Mouse (Mus musculus): ENCODE data around the gene Rasa4. TPM values are rescaled to one million over a fixed set of nuclear protein-coding genes. Genes with fewer than 3 reads are reported as not detected.
"Not testable (repeated sequence)": the region's sequence is repeated elsewhere in the genome, so short reads cannot be mapped to it uniquely, and the experiment has no call there.

The Rasa4 gene
- total and polyA plus RNA-seq, 2 experiments from 2014 or later, result 19.2 to 27.0 TPM

DNA sequence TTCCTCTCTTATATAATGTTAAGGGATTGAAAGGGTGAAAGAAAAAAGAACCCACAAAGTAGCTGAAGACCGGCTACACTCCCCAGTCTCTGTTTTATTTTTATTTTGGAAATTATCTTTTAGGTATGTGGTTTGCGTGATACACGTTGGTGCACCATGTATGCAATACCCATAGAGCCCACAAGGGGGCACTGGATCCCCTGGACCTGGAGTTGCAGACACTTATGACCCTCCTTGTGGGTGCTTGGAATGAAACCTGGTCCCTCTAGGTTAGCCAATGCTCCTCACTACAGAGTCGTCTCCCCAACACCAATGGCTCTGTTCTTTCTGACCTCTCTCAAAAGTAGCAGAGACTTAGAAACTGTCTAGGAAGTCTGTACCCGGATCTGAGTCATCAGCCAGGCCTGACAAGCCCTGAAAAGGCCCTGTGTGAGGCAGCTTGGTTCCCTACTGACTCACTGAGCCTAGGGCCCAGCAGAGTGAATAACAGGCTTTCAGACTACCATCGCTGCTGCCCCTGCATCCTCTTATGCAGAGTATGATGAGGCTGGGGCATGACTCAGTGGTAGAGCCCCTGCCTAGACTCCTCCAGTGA is 59.5 kb downstream of the Rasa4 start:
- WGBS, result 86% methylated on average over 6 of the region's 6 CpGs
- no peak overlapping the region for H3K4me3 ChIP-seq (ENCODE audit: low read length)
- TF ChIP-seq CTCF (IDR thresholded peaks at IDR 0.05; ENCODE audit: low read depth), result peak; percentile 27; the same call in 1 of the 2 replicates
- no peaks in the 10 kb centered on the region for H3K4me1 ChIP-seq (ENCODE audit: insufficient read depth, low read length)
- H3K27ac ChIP-seq, result no peak overlapping the region
- H3K36me3 ChIP-seq (ENCODE audit: insufficient read depth, low read length), result peaks cover 12% of the 10 kb centered on the region
- no peak for ATAC-seq
- H3K27me3 ChIP-seq (ENCODE audit: insufficient read depth, low read length), result no peaks in the 10 kb centered on the region
- H3K9ac ChIP-seq (replicated peaks; ENCODE audit: low read length), result no peak overlapping the region
- H3K4me2 ChIP-seq (ENCODE audit: low read depth, low read length), result no peak overlapping the region
- H3K9me3 ChIP-seq (ENCODE audit: low read length), result no peaks in the 10 kb centered on the region
- DNase-seq (ENCODE audit: low spot score), result no peak

DNA sequence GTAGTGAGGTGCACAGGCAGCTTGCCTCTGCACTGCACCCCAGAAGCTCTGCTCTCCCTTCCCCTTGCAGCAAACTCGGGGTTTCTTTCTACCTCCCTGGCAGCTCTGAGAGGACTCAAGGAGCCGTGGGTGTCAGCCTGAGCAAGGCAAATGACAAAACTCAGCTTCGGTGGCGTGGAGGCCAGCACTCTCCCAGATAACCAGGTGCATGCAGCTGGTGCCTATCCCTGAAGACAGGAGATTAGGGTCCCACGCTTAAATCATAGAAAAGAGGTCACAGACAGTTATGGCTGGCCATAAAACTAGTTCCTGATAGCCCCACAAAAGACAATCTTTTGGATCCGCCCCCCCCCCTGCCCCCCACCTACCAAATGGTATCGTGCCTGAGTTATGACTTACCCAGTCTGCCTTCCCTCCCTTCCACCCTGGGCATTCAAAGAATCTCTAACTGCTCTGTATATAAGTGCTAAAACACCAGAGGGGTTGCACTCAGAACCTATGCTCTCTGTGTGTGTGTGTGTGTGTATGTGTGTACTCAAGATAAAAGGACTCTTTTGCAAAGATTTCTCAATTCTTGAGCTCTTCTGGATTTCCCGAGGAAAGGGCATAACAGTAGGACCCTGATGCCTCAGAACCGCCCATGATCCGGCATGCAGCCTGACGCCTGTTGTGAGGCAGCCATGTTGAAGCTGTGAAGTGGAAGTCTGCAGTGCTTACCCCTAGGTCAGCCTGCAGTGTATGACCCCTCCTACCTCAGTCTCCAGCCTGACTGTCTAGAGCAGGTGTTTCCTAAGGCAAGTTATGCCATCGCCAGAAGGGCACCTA is 61.1 kb downstream of the Rasa4 start:
- H3K4me3 ChIP-seq (ENCODE audit: low read length), result no peak overlapping the region
- H3K27ac ChIP-seq, result no peak overlapping the region
- TF ChIP-seq CTCF (IDR thresholded peaks at IDR 0.05; ENCODE audit: low read depth), result no peak
- DNase-seq (ENCODE audit: low spot score), result no peak
- no peaks in the 10 kb centered on the region for H3K27me3 ChIP-seq (ENCODE audit: insufficient read depth, low read length)
- no peak for ATAC-seq
- H3K36me3 ChIP-seq (ENCODE audit: insufficient read depth, low read length), result peaks cover 12% of the 10 kb centered on the region
- H3K9ac ChIP-seq (replicated peaks; ENCODE audit: low read length), result no peak overlapping the region
- no peaks in the 10 kb centered on the region for H3K4me1 ChIP-seq (ENCODE audit: insufficient read depth, low read length)
- H3K4me2 ChIP-seq (ENCODE audit: low read depth, low read length), result no peak overlapping the region
- H3K9me3 ChIP-seq (ENCODE audit: low read length), result no peaks in the 10 kb centered on the region
- WGBS, result 73% methylated on average over 12 of the region's 12 CpGs

DNA sequence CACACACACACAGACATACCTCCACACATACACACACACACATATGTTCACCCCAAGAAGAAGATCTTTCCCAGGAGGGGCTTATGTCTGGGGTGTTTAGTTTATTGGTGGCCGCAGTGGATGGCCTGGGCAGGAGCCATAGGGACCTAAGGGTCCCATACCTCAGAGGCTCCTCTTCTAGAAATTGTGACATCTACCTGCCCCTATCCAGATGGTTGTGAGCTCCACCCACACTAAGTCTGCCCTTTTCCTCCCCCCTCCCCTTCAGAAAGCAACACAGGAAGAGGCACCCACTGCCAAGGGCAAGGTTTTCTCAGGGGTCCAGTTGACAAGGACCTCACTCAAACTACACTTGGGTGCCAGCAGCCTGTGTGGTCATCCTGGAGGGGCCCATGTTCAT is 63.2 kb downstream of the Rasa4 start:
- no peak for TF ChIP-seq CTCF (IDR thresholded peaks at IDR 0.05; ENCODE audit: low read depth)
- H3K36me3 ChIP-seq (ENCODE audit: insufficient read depth, low read length), result no peaks in the 10 kb centered on the region
- H3K27me3 ChIP-seq (ENCODE audit: insufficient read depth, low read length), result no peaks in the 10 kb centered on the region
- DNase-seq (ENCODE audit: low spot score) (no peak), ATAC-seq (no peak)
- H3K9me3 ChIP-seq (ENCODE audit: low read length), result no peaks in the 10 kb centered on the region
- H3K4me1 ChIP-seq (ENCODE audit: insufficient read depth, low read length), result no peaks in the 10 kb centered on the region
- 94% methylated on average over 1 of the region's 1 CpGs for WGBS
- no peak overlapping the region for H3K4me3 ChIP-seq (ENCODE audit: low read length)
- no peak overlapping the region for H3K9ac ChIP-seq (replicated peaks; ENCODE audit: low read length)
- no peak overlapping the region for H3K27ac ChIP-seq
- no peak overlapping the region for H3K4me2 ChIP-seq (ENCODE audit: low read depth, low read length)

DNA sequence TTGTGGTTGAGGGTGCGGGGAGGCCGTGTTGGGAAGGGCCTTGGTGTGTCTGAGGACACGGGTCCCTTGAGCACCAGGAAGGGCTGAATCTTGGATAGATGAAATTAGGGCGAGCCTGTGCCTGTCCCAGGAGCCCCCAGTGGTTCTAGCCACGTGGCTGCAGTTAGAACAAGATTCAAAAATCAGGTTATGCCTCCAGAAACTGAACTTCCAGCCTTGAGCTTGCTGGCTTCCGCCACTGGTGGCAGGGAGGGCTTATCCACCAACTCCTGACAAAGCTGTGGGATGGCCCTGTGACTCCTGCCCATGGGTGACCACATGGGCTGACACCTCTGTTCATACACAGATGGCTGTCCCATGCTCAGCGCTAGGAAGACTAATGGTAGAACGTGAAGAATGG is 64.0 kb downstream of the Rasa4 start:
- no peak overlapping the region for H3K9ac ChIP-seq (replicated peaks; ENCODE audit: low read length)
- no peaks in the 10 kb centered on the region for H3K27me3 ChIP-seq (ENCODE audit: insufficient read depth, low read length)
- DNase-seq (ENCODE audit: low spot score) (no peak), ATAC-seq (no peak)
- no peaks in the 10 kb centered on the region for H3K36me3 ChIP-seq (ENCODE audit: insufficient read depth, low read length)
- TF ChIP-seq CTCF (IDR thresholded peaks at IDR 0.05; ENCODE audit: low read depth), result no peak
- no peaks in the 10 kb centered on the region for H3K4me1 ChIP-seq (ENCODE audit: insufficient read depth, low read length)
- no peaks in the 10 kb centered on the region for H3K9me3 ChIP-seq (ENCODE audit: low read length)
- H3K4me2 ChIP-seq (ENCODE audit: low read depth, low read length), result no peak overlapping the region
- H3K4me3 ChIP-seq (ENCODE audit: low read length), result no peak overlapping the region
- H3K27ac ChIP-seq, result no peak overlapping the region
- 73% methylated on average over 8 of the region's 8 CpGs for WGBS

DNA sequence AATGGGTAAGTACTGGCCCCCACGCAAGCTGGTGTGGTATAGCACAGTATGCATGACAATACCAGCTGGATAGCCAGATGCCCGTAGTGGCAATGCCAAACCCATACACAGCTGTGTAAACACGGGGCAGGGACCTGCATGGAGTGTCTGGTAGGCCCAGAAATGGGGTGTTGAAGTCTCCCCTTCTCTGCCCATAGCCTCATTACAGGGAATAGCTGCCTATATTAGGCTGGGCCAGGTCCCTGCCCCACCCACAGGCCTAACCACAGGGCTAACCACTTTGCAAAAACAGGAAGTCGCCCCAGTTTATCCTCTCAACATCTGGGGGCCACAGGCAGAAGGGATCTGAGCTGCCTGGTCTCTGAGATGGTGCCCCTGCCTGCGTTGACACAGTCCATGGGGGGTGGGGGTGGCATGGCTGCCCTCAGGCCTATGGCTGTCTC is 65.4 kb downstream of the Rasa4 start:
- not testable (repeated sequence) for H3K4me1 ChIP-seq (ENCODE audit: insufficient read depth, low read length); H3K4me2 ChIP-seq (ENCODE audit: low read depth, low read length); H3K36me3 ChIP-seq (ENCODE audit: insufficient read depth, low read length); H3K27me3 ChIP-seq (ENCODE audit: insufficient read depth, low read length); DNase-seq (ENCODE audit: low spot score); H3K9ac ChIP-seq (replicated peaks; ENCODE audit: low read length); ATAC-seq; H3K27ac ChIP-seq; H3K9me3 ChIP-seq (ENCODE audit: low read length); H3K4me3 ChIP-seq (ENCODE audit: low read length)
- WGBS, result 75% methylated on average over 5 of the region's 5 CpGs

DNA sequence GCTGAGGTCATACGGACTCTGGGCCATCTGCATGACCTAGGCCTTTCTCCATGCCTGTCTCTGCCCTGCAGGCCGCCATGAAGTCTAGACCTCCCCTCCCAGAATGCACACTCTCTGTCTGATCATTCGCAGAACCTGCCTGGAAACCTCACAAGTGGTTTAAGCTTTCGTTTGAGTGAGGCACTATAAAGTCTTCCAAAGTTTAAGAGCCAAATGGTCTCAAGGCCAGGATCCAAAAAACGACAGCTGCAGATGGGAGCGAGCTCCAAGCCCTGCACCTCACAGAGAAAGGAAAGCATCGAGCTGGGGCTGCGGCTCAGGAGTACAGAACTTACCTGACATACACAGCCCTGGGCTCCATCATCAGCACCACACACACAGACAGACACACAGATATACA is 68.6 kb downstream of the Rasa4 start:
- no peak overlapping the region for H3K27ac ChIP-seq
- no peak for TF ChIP-seq CTCF (IDR thresholded peaks at IDR 0.05; ENCODE audit: low read depth)
- no peak for DNase-seq (ENCODE audit: low spot score)

DNA sequence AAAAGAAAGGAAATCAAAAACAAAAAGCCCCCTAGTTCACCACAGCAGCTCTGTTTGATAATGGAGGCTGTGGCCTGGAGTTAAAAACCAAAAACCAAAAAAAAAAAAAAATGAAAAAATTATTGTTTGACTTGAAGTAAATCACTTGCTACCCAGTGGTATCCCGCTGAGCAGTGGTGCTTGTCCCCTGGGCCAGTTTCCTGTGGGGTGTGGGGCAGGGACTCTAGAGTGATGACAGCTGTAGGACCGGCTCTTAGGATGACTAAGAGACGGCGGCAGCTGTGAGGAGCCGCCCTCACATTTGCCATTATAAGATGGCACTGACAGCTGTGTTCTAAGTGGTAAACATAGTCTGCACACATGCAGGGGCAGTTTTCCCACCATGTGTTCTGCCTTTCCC is 71.7 kb downstream of the Rasa4 start:
- H3K27ac ChIP-seq, result no peak overlapping the region
- no peak overlapping the region for H3K9ac ChIP-seq (replicated peaks; ENCODE audit: low read length)
- no peak for DNase-seq (ENCODE audit: low spot score)
- H3K4me2 ChIP-seq (ENCODE audit: low read depth, low read length), result no peak overlapping the region
- no peaks in the 10 kb centered on the region for H3K36me3 ChIP-seq (ENCODE audit: insufficient read depth, low read length)
- no peaks in the 10 kb centered on the region for H3K9me3 ChIP-seq (ENCODE audit: low read length)
- H3K4me1 ChIP-seq (ENCODE audit: insufficient read depth, low read length), result no peaks in the 10 kb centered on the region
- no peak overlapping the region for H3K4me3 ChIP-seq (ENCODE audit: low read length)
- no peak for ATAC-seq
- TF ChIP-seq CTCF (IDR thresholded peaks at IDR 0.05; ENCODE audit: low read depth), result no peak
- WGBS, result 78% methylated on average over 5 of the region's 5 CpGs
- H3K27me3 ChIP-seq (ENCODE audit: insufficient read depth, low read length), result no peaks in the 10 kb centered on the region

More for the DNA sequence above, 68.6 kb downstream of the Rasa4 start:
- H3K9me3 ChIP-seq (ENCODE audit: low read length), result no peaks in the 10 kb centered on the region
- no peak for ATAC-seq
- no peak overlapping the region for H3K4me3 ChIP-seq (ENCODE audit: low read length)
- H3K4me1 ChIP-seq (ENCODE audit: insufficient read depth, low read length), result no peaks in the 10 kb centered on the region
- no peaks in the 10 kb centered on the region for H3K27me3 ChIP-seq (ENCODE audit: insufficient read depth, low read length)
- H3K36me3 ChIP-seq (ENCODE audit: insufficient read depth, low read length), result no peaks in the 10 kb centered on the region
- WGBS, result 67% methylated on average over 8 of the region's 8 CpGs
- no peak overlapping the region for H3K9ac ChIP-seq (replicated peaks; ENCODE audit: low read length)
- no peak overlapping the region for H3K4me2 ChIP-seq (ENCODE audit: low read depth, low read length)

DNA sequence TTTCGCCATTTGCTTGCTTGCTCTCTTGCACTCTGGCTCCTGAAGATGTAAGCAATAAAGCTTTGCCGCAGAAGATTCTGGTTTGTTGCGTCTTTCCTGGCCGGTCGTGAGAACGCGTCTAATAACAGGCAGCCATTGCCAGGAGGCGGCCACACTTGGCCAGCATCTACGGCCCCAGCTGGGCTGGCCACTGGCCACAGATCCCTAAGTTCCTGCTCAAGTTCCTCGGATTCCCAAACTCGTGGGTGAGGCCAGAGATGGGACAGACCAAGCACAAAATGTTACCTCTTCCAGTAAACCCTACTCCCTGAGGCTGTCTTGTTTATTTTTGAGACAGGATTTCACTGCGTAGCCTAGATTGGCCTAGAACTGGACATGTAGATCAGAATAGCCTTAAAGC is 76.4 kb downstream of the Rasa4 start:
- ATAC-seq; H3K4me1 ChIP-seq (ENCODE audit: insufficient read depth, low read length): not testable (repeated sequence)
- WGBS, result 80% methylated on average over 11 of the region's 12 CpGs

More for the DNA sequence above, 76.4 kb downstream of the Rasa4 start:
- not testable (repeated sequence) for H3K27ac ChIP-seq; H3K27me3 ChIP-seq (ENCODE audit: insufficient read depth, low read length); H3K4me2 ChIP-seq (ENCODE audit: low read depth, low read length); H3K9me3 ChIP-seq (ENCODE audit: low read length); DNase-seq (ENCODE audit: low spot score); H3K4me3 ChIP-seq (ENCODE audit: low read length); H3K36me3 ChIP-seq (ENCODE audit: insufficient read depth, low read length); H3K9ac ChIP-seq (replicated peaks; ENCODE audit: low read length)

All from hindbrain, postnatal 0 days (tissue).